Mouse (Mus musculus) WW6 (cell line): Measurements from ENCODE around the gene Arhgap44.
A peak's percentile ranks its signal among the peaks of the same experiment; 100 is the strongest.

ENCODE experiments used
- DNase-seq: peaks from one replicate; pipeline ENCODE4 v3.0.0-alpha.2; 2013; ENCODE audit warnings: low read depth, low spot score

Gene Arhgap44

DNA sequence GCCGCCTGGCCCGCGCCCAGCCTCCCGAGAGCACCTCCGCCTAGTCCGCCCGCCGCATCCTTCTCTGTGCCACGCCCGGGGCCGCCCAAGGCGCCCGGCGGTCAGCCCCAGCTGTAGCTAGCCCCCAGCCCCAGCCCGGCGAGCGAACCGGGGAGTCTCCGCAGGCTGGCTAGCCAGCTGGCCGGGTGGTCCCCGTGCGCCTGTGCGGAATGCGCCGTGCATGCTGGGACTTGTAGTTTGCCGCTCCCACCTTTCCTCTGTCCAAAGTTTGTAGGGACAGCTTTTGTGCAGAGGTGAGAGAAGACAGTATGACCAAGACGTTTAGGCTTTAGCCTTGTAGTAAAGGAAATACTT, at the start of gene Arhgap44:
Arhgap44 (minus strand) TSS at position 195 of the 354 bp plus-strand sequence.
- peak; percentile 57 for DNase-seq

- DNase-seq = no peak
Measured at GRCm38 (mm10) chr11:65211701-65212100, 48.9 kb upstream of the Arhgap44 start.

DNA sequence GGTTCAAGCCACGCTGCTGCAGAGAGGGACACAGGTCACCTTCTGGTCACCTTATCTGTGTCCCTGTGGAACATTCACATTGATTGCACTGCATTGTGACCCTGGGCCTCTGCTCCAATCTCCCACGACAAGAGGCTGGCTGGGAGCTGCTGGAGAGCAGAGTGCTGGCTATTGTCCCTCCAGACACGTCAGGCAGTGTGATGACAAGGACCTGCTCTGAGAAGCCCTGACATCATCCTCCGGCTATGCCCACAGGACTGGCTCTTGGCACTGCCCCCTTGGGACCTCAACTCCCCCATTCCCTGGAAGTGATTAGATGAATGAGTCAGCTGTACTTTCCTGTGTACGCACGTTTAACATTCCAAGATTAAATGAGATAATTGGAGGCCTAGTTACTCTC, 46.7 kb upstream of the Arhgap44 start:
- no peak for DNase-seq

GRCm38 (mm10) chr11:65205306-65205705, 42.5 kb upstream of the Arhgap44 start:
- DNase-seq = no peak

GRCm38 (mm10) chr11:65204651-65205050, 41.9 kb upstream of the Arhgap44 start:
- no peak for DNase-seq

GRCm38 (mm10) chr11:65203020-65203419, 40.3 kb upstream of the Arhgap44 start:
- DNase-seq = no peak

- DNase-seq = no peak
Measured at GRCm38 (mm10) chr11:65202236-65202635, 39.5 kb upstream of the Arhgap44 start.

GRCm38 (mm10) chr11:65198026-65198425, 35.3 kb upstream of the Arhgap44 start:
- no peak for DNase-seq

- DNase-seq = peak; percentile 24
Measured at GRCm38 (mm10) chr11:65197280-65197679, 34.5 kb upstream of the Arhgap44 start.

- DNase-seq = no peak
Measured at GRCm38 (mm10) chr11:65186974-65187373, 24.2 kb upstream of the Arhgap44 start.

GRCm38 (mm10) chr11:65185114-65185513, 22.4 kb upstream of the Arhgap44 start:
- no peak for DNase-seq

GRCm38 (mm10) chr11:65170121-65170750, 7.5 kb upstream of the Arhgap44 start:
- no peak for DNase-seq

DNA sequence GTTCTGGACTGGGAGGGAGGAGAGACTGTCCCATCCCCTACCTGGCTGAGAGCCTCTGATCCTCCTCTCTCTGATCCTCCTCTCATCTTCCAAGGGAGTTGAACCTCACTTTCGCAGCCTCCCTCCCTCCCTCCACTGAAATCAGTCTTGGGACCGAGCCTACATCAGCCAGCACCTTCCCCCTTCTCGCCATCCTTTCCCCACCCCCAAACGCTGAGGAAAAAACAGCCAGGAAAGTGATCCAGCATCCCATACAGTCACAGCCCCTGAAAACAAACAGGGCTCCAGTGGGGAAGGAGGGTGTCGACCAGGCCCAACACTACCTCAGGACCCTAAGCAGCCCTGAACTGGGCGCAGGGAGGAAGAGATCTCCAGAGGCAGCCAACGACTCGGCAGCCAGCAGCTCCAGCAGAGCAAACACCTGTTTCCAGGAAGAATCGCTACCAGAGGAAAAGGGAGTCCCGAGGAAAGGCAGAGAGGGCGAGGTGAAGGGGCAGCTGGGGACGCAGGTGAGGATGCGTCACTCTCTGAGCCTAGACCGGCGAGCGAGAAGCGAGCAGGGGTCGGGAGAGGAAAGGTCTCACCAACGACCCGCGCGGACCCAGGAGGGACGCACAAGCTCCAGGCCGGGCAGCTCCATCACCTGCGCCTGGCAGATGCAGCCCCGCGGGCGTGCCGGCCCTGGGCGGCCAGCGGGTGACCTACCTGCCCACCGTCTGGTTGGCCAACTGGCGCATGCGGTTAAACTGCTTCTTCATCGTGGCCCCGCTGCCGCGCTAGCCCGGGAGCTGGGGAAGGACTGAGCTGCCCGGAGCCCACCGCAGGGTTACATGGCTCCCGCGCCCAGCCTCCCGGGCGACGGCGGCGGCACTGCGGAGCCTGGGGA, 637 bp downstream of the Arhgap44 start:
- peak; percentile 29 for DNase-seq

GRCm38 (mm10) chr11:65160991-65161880, 1.5 kb downstream of the Arhgap44 start:
- DNase-seq = no peak

- DNase-seq = no peak
Measured at GRCm38 (mm10) chr11:65159791-65160190, 3.0 kb downstream of the Arhgap44 start, which contains the start of gene 1700086D15Rik. 1700086D15Rik (minus strand) TSS chr11:65159891.

DNA sequence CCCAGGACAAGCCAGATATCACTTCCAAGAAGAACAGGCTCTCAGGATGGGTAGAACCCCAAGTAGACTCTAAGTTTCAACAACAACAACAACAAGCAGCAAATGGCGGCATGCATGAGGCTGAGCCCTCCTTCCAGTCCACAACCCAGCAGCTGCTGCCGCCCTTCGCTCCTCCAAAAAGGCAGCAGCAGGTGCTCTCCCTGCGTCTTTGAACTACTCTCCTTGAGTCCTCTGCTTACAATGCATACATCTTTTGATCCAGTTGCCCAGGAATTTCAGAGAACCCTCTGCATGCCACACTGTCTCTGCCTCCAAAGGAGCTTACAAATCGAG, 4.1 kb downstream of the Arhgap44 start:
- DNase-seq = no peak

DNA sequence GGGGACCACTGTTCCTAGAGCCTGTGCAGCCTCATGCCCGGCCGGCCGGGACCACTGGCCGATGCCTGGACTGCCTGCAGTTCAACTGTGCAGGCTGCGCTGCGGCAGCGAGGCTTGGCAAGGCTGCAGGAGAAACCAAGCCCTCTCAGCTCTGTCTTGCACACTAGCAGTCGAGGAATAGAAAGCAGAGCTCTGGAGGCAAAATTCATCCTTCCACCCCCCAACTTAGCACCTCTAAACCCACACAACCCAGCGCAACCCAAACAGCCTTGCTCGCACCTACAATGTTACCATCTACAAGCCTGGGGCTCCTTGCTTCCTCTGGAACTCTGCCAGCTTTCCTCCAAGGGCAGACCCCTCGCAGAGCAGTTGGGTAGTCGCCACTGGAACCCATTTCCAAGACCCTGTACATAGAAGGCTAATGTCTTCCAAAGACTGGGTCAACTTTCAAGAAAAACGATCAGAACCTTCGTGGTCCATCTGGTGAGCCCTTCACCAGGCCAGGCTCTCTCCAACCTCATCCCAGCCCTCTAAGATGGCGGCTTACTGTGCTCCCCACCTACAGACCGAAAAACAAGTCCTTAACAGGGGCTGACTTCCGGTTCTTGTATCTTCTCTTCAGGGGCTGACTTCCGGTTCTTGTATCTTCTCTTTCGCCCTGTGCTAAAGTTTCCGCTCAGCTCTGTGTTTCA, 4.6 kb downstream of the Arhgap44 start:
- DNase-seq = no peak

- no peak for DNase-seq
Measured at GRCm38 (mm10) chr11:65153006-65153405, 9.8 kb downstream of the Arhgap44 start.

DNA sequence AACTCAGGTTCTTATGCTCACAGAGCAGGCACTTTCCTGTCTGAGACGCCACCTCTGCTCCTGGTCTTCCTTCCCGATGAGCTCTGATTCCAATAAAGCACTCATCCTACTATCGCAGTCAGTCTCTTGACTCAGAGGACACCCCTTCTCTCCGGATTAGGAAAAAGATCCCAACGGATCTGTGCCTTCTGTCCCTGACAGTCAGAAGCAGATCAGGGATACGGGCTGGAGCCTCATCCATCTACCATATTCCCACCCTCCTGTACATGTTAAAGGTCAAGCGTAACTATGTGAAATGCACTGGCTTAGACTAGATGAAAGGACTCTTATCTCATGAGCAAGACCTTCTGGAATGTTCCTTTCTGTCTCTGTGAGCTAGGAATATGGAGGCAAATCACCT, 14.3 kb downstream of the Arhgap44 start:
- no peak for DNase-seq

- DNase-seq = no peak
Measured at GRCm38 (mm10) chr11:65142838-65143417, 19.8 kb downstream of the Arhgap44 start.

GRCm38 (mm10) chr11:65139030-65139429, 23.7 kb downstream of the Arhgap44 start:
- no peak for DNase-seq
